Mouse (Mus musculus): ENCODE data around the gene Atp2a3.

Gene Atp2a3

GRCm38 (mm10) chr11:72955339-72955974 is 5.5 kb upstream of the Atp2a3 start:
- peak; percentile 47 for DNase-seq

- no peak for DNase-seq
These were observed 3.7 kb upstream of the Atp2a3 start for GRCm38 (mm10) chr11:72957318-72957717.

GRCm38 (mm10) chr11:72959924-72960679 is 867 bp upstream of the Atp2a3 start:
- DNase-seq, result no peak

- no peak for DNase-seq
These were observed 272 bp upstream of the Atp2a3 start for GRCm38 (mm10) chr11:72960723-72961071.

- no peak for DNase-seq
These were observed 1.4 kb downstream of the Atp2a3 start for GRCm38 (mm10) chr11:72962378-72962777.

- DNase-seq, result no peak
These were observed 2.3 kb downstream of the Atp2a3 start for GRCm38 (mm10) chr11:72963058-72963788.

- no peak for DNase-seq
These were observed 2.9 kb downstream of the Atp2a3 start for GRCm38 (mm10) chr11:72963789-72964294.

- no peak for DNase-seq
These were observed 14.1 kb downstream of the Atp2a3 start for GRCm38 (mm10) chr11:72974995-72975503.

GRCm38 (mm10) chr11:72982516-72982915 is 21.5 kb downstream of the Atp2a3 start:
- no peak for DNase-seq

- DNase-seq, result no peak
These were observed 22.3 kb downstream of the Atp2a3 start for GRCm38 (mm10) chr11:72983283-72983682.

- no peak for DNase-seq
These were observed 25.8 kb downstream of the Atp2a3 start for GRCm38 (mm10) chr11:72986745-72987144.

GRCm38 (mm10) chr11:72987234-72987633 is 26.3 kb downstream of the Atp2a3 start:
- DNase-seq, result no peak

GRCm38 (mm10) chr11:72987807-72988206 is 26.8 kb downstream of the Atp2a3 start:
- DNase-seq, result no peak

- no peak for DNase-seq
These were observed 28.1 kb downstream of the Atp2a3 start for GRCm38 (mm10) chr11:72989044-72989443.

- no peak for DNase-seq
These were observed 29.7 kb downstream of the Atp2a3 start for GRCm38 (mm10) chr11:72990688-72991087.

GRCm38 (mm10) chr11:72991961-72992360 is 31.0 kb downstream of the Atp2a3 start:
- no peak for DNase-seq

- peak; percentile 42 for DNase-seq
These were observed 35.4 kb downstream of the Atp2a3 start for GRCm38 (mm10) chr11:72996346-72996745.

GRCm38 (mm10) chr11:72996781-72997180 is 35.8 kb downstream of the Atp2a3 start:
- no peak for DNase-seq

GRCm38 (mm10) chr11:72997529-72998326 is 36.8 kb downstream of the Atp2a3 start:
- DNase-seq, result no peak

- peak; percentile 32 for DNase-seq
These were observed 37.8 kb downstream of the Atp2a3 start, which contains the start of gene P2rx1 for GRCm38 (mm10) chr11:72998771-72999170. P2rx1 (plus strand) TSS chr11:72999103.

GRCm38 (mm10) chr11:73001029-73001428 is 40.1 kb downstream of the Atp2a3 start:
- peak; percentile 81 for DNase-seq

GRCm38 (mm10) chr11:73006377-73006776 is 45.4 kb downstream of the Atp2a3 start:
- peak; percentile 73 for DNase-seq
